Mouse (Mus musculus): ENCODE results near the gene Fxyd5. TPM values are rescaled to one million over a fixed set of nuclear protein-coding genes. Genes with fewer than 3 reads are reported as not detected.

Fxyd5 gene
- polyA plus RNA-seq, 1 experiment from 2014 or later, result 17.2 TPM

- H3K9ac ChIP-seq (ENCODE audit: low read length), result no peak overlapping the region
- H3K27me3 ChIP-seq (replicated peaks; ENCODE audit: control insufficient read depth, insufficient read depth, low read length), result no peaks in the 10 kb centered on the region
- H3K4me1 ChIP-seq (ENCODE audit: control insufficient read depth, insufficient read depth, low read length), result no peaks in the 10 kb centered on the region
- H3K4me3 ChIP-seq (ENCODE audit: low read depth, low read length), result no peak overlapping the region
- H3K4me2 ChIP-seq (ENCODE audit: low read length), result no peak overlapping the region
- ATAC-seq (no peak), DNase-seq (ENCODE audit: low spot score) (no peak)
- no peaks in the 10 kb centered on the region for H3K9me3 ChIP-seq (replicated peaks; ENCODE audit: control insufficient read depth, low read length)
- no peaks in the 10 kb centered on the region for H3K36me3 ChIP-seq (ENCODE audit: control insufficient read depth, insufficient read depth, low read length)
- WGBS, result 60% methylated on average over 9 of the region's 9 CpGs
- no peak overlapping the region for H3K27ac ChIP-seq (ENCODE audit: low read depth, low read length)
Observed at GRCm38 (mm10) chr7:31072326-31072725, 30.0 kb upstream of the Fxyd5 start.

- no peak overlapping the region for H3K27ac ChIP-seq (ENCODE audit: low read depth, low read length)
- no peak for DNase-seq (ENCODE audit: low spot score)
- 69% methylated on average over 6 of the region's 6 CpGs for WGBS
- no peak overlapping the region for H3K9ac ChIP-seq (ENCODE audit: low read length)
- ATAC-seq, result no peak
- H3K9me3 ChIP-seq (replicated peaks; ENCODE audit: control insufficient read depth, low read length), result no peaks in the 10 kb centered on the region
- H3K27me3 ChIP-seq (replicated peaks; ENCODE audit: control insufficient read depth, insufficient read depth, low read length), result no peaks in the 10 kb centered on the region
- H3K4me1 ChIP-seq (ENCODE audit: control insufficient read depth, insufficient read depth, low read length), result no peaks in the 10 kb centered on the region
- no peak overlapping the region for H3K4me3 ChIP-seq (ENCODE audit: low read depth, low read length)
- H3K4me2 ChIP-seq (ENCODE audit: low read length), result no peak overlapping the region
- no peaks in the 10 kb centered on the region for H3K36me3 ChIP-seq (ENCODE audit: control insufficient read depth, insufficient read depth, low read length)
Observed at GRCm38 (mm10) chr7:31070324-31070723, 28.0 kb upstream of the Fxyd5 start.

GRCm38 (mm10) chr7:31069491-31069890, 27.2 kb upstream of the Fxyd5 start:
- no peak overlapping the region for H3K4me3 ChIP-seq (ENCODE audit: low read depth, low read length)
- H3K4me1 ChIP-seq (ENCODE audit: control insufficient read depth, insufficient read depth, low read length), result no peaks in the 10 kb centered on the region
- no peak for DNase-seq (ENCODE audit: low spot score)
- no peak overlapping the region for H3K4me2 ChIP-seq (ENCODE audit: low read length)
- no peaks in the 10 kb centered on the region for H3K9me3 ChIP-seq (replicated peaks; ENCODE audit: control insufficient read depth, low read length)
- H3K36me3 ChIP-seq (ENCODE audit: control insufficient read depth, insufficient read depth, low read length), result no peaks in the 10 kb centered on the region
- no peak overlapping the region for H3K27ac ChIP-seq (ENCODE audit: low read depth, low read length)
- 88% methylated on average over 14 of the region's 14 CpGs for WGBS
- H3K27me3 ChIP-seq (replicated peaks; ENCODE audit: control insufficient read depth, insufficient read depth, low read length), result no peaks in the 10 kb centered on the region
- no peak for ATAC-seq
- no peak overlapping the region for H3K9ac ChIP-seq (ENCODE audit: low read length)

DNA sequence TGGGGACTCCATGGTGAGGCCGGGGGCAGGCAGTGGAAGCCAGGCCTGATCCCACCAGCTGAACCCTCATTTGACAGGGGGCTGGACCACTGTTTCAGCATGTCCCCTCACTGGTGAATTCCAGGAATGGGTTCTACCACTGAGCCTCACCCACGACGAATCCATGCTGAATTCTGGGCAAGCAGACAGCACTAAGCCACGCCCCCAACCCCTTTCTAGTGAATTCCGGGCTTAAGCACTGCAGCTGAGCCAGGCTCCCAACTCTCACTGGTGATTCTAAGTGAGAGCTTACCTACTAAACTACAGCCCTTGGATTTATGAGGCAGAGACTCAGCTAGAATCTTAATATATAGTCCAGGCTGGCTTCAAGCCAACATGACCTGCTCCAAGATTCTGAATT, 25.6 kb upstream of the Fxyd5 start:
- Histone ChIP-seq H3K36me3 (ENCODE audit: control insufficient read depth, insufficient read depth, low read length) (no peaks in the 10 kb centered on the region), H3K4me1 (ENCODE audit: control insufficient read depth, insufficient read depth, low read length) (no peaks in the 10 kb centered on the region), H3K4me2 (ENCODE audit: low read length) (no peak overlapping the region), H3K9me3 (replicated peaks; ENCODE audit: control insufficient read depth, low read length) (no peaks in the 10 kb centered on the region), H3K27ac (ENCODE audit: low read depth, low read length) (no peak overlapping the region), H3K27me3 (replicated peaks; ENCODE audit: control insufficient read depth, insufficient read depth, low read length) (no peaks in the 10 kb centered on the region), H3K9ac (ENCODE audit: low read length) (no peak overlapping the region), H3K4me3 (ENCODE audit: low read depth, low read length) (no peak overlapping the region)
- WGBS, result 34% methylated on average over 5 of the region's 5 CpGs
- DNase-seq (ENCODE audit: low spot score), result peak; percentile 49
- ATAC-seq, result no peak

- Histone ChIP-seq H3K27me3 (replicated peaks; ENCODE audit: control insufficient read depth, insufficient read depth, low read length) (no peaks in the 10 kb centered on the region), H3K27ac (ENCODE audit: low read depth, low read length) (no peak overlapping the region), H3K4me2 (ENCODE audit: low read length) (no peak overlapping the region), H3K36me3 (ENCODE audit: control insufficient read depth, insufficient read depth, low read length) (no peaks in the 10 kb centered on the region), H3K9me3 (replicated peaks; ENCODE audit: control insufficient read depth, low read length) (no peaks in the 10 kb centered on the region), H3K4me1 (ENCODE audit: control insufficient read depth, insufficient read depth, low read length) (no peaks in the 10 kb centered on the region), H3K9ac (ENCODE audit: low read length) (no peak overlapping the region), H3K4me3 (ENCODE audit: low read depth, low read length) (no peak overlapping the region)
- WGBS, result 86% methylated on average over 12 of the region's 12 CpGs
- no peak for ATAC-seq
- no peak for DNase-seq (ENCODE audit: low spot score)
Observed at GRCm38 (mm10) chr7:31063074-31063560, 20.8 kb upstream of the Fxyd5 start.

- Histone ChIP-seq H3K4me1 (ENCODE audit: control insufficient read depth, insufficient read depth, low read length) (no peaks in the 10 kb centered on the region), H3K27ac (ENCODE audit: low read depth, low read length) (no peak overlapping the region), H3K9ac (ENCODE audit: low read length) (no peak overlapping the region), H3K27me3 (replicated peaks; ENCODE audit: control insufficient read depth, insufficient read depth, low read length) (no peaks in the 10 kb centered on the region), H3K4me2 (ENCODE audit: low read length) (no peak overlapping the region), H3K9me3 (replicated peaks; ENCODE audit: control insufficient read depth, low read length) (no peaks in the 10 kb centered on the region), H3K36me3 (ENCODE audit: control insufficient read depth, insufficient read depth, low read length) (no peaks in the 10 kb centered on the region), H3K4me3 (ENCODE audit: low read depth, low read length) (no peak overlapping the region)
- ATAC-seq, result no peak
- WGBS, result 82% methylated on average over 7 of the region's 7 CpGs
- DNase-seq (ENCODE audit: low spot score), result no peak
Observed at GRCm38 (mm10) chr7:31060621-31061010, 18.3 kb upstream of the Fxyd5 start.

- H3K27ac ChIP-seq (ENCODE audit: low read depth, low read length), result no peak overlapping the region
- DNase-seq (ENCODE audit: low spot score) (no peak), ATAC-seq (no peak)
- H3K9me3 ChIP-seq (replicated peaks; ENCODE audit: control insufficient read depth, low read length), result no peaks in the 10 kb centered on the region
- H3K27me3 ChIP-seq (replicated peaks; ENCODE audit: control insufficient read depth, insufficient read depth, low read length), result no peaks in the 10 kb centered on the region
- H3K4me3 ChIP-seq (ENCODE audit: low read depth, low read length), result no peak overlapping the region
- H3K9ac ChIP-seq (ENCODE audit: low read length), result no peak overlapping the region
- WGBS, result 62% methylated on average over 11 of the region's 11 CpGs
- no peak overlapping the region for H3K4me2 ChIP-seq (ENCODE audit: low read length)
- H3K36me3 ChIP-seq (ENCODE audit: control insufficient read depth, insufficient read depth, low read length), result no peaks in the 10 kb centered on the region
- H3K4me1 ChIP-seq (ENCODE audit: control insufficient read depth, insufficient read depth, low read length), result no peaks in the 10 kb centered on the region
Observed at GRCm38 (mm10) chr7:31059919-31060620, 17.8 kb upstream of the Fxyd5 start.

DNA sequence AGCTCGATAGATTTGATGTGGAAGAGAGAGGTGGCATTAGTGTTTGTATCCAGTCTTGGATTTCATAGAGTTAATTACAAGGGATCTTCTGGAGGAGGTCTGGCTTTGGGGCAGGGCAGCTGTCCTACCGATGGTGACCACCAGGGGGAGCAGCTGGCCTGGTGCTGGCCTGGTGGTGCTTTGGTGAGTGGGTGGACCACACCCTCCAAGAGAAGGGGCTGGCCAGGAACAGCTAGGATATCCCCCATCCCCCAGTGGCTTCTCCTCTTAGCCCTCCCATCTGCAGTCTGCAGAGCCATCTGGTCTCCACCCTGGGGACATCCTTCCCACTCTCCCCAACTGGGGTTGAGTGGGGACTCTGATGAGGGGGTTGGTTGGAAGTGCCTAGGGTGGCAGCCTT, 16.8 kb upstream of the Fxyd5 start, which contains the start of gene Lgi4:
Gene Lgi4, plus strand, starts transcription at position 235 of the 400 bp plus-strand sequence.
- ATAC-seq (peak; percentile 82), DNase-seq (ENCODE audit: low spot score) (peak; percentile 62)
- H3K9me3 ChIP-seq (replicated peaks; ENCODE audit: control insufficient read depth, low read length), result no peaks in the 10 kb centered on the region
- H3K36me3 ChIP-seq (ENCODE audit: control insufficient read depth, insufficient read depth, low read length), result no peaks in the 10 kb centered on the region
- 7% methylated on average over 2 of the region's 2 CpGs for WGBS
- no peak within 1 kb of the TSS for H3K27ac ChIP-seq (ENCODE audit: low read depth, low read length)
- H3K4me1 ChIP-seq (ENCODE audit: control insufficient read depth, insufficient read depth, low read length), result no peaks in the 10 kb centered on the region
- H3K27me3 ChIP-seq (replicated peaks; ENCODE audit: control insufficient read depth, insufficient read depth, low read length), result 0 out of 2 replicates have a peak, but pooled peaks cover under 1% of the 10 kb centered on the region
- H3K9ac ChIP-seq (ENCODE audit: low read length), result no peak within 1 kb of the TSS
- no peak within 1 kb of the TSS for H3K4me3 ChIP-seq (ENCODE audit: low read depth, low read length)
- H3K4me2 ChIP-seq (ENCODE audit: low read length), result no peak within 1 kb of the TSS

DNA sequence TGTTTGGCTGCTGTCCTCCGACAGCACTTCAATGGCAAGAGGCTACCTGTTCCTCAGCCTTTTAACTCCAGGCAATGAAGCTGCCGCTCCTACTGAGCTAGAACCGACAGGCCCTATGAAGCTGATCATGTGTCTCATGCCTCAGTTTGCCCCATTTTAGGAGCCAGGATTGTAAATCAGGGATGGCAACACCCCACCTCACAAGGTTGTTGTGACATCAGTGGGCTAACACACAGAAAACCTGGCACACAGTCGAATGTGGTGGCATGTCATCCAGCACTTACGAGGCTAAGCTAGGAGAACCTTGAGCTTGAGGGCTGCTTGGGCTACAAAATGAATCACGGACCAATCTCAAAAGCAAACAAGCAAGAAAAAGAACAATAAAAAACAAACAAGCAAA, 15.9 kb upstream of the Fxyd5 start:
- Histone ChIP-seq H3K36me3 (ENCODE audit: control insufficient read depth, insufficient read depth, low read length) (no peaks in the 10 kb centered on the region), H3K4me2 (ENCODE audit: low read length) (no peak overlapping the region), H3K4me3 (ENCODE audit: low read depth, low read length) (no peak overlapping the region), H3K27ac (ENCODE audit: low read depth, low read length) (no peak overlapping the region), H3K9me3 (replicated peaks; ENCODE audit: control insufficient read depth, low read length) (no peaks in the 10 kb centered on the region), H3K9ac (ENCODE audit: low read length) (no peak overlapping the region), H3K27me3 (replicated peaks; ENCODE audit: control insufficient read depth, insufficient read depth, low read length) (peaks cover 10% of the 10 kb centered on the region), H3K4me1 (ENCODE audit: control insufficient read depth, insufficient read depth, low read length) (no peaks in the 10 kb centered on the region)
- DNase-seq (ENCODE audit: low spot score), result no peak
- WGBS, result 84% methylated on average over 6 of the region's 6 CpGs
- no peak for ATAC-seq
